Mouse (Mus musculus) forebrain, embryonic 15.5 days (tissue): ENCODE data around the gene Mef2d. TPM values are rescaled to one million over a fixed set of nuclear protein-coding genes. Genes with fewer than 3 reads are reported as not detected.

Source experiments
- ATAC-seq: fragments of 200-750 bp; cut with Nextera tagmentation; replicated peaks from 2 replicates; pipeline ENCODE4 v1.8.0; 2017; ENCODE audit warnings: mild to moderate bottlenecking, moderate TSS enrichment, moderate library complexity
- H3K27ac ChIP-seq: fragments of 300-500 bp; sonication (generic); replicated peaks from 2 replicates; pipeline ENCODE4 v1.5.1; 2015; ENCODE audit warnings: mild to moderate bottlenecking, inconsistent platforms
- H3K27me3 ChIP-seq: fragments of 300-500 bp; sonication (generic); 2 replicates; pipeline ENCODE4 v1.6.1; 2015; ENCODE audit warnings: inconsistent platforms
- H3K36me3 ChIP-seq: fragments of 300-500 bp; sonication (generic); 2 replicates; pipeline ENCODE4 v1.6.1; 2015; ENCODE audit warnings: mild to moderate bottlenecking, inconsistent platforms
- H3K4me1 ChIP-seq: fragments of 300-500 bp; sonication (generic); 2 replicates; pipeline ENCODE4 v1.6.1; 2015; ENCODE audit warnings: inconsistent platforms
- H3K4me2 ChIP-seq: fragments of 300-500 bp; sonication (generic); replicated peaks from 2 replicates; pipeline ENCODE4 v1.6.1; 2015; ENCODE audit warnings: mild to moderate bottlenecking, inconsistent platforms
- H3K4me3 ChIP-seq: fragments of 300-500 bp; sonication (generic); 2 replicates; pipeline ENCODE4 v1.5.1; 2015; ENCODE audit warnings: mild to moderate bottlenecking, inconsistent platforms
- H3K9ac ChIP-seq: fragments of 300-500 bp; sonication (generic); replicated peaks from 2 replicates; pipeline ENCODE4 v1.6.1; 2015; ENCODE audit warnings: mild to moderate bottlenecking, inconsistent platforms
- H3K9me3 ChIP-seq: fragments of 300-500 bp; sonication (generic); 2 replicates; pipeline ENCODE4 v1.6.1; 2016; ENCODE audit warnings: inconsistent platforms
- WGBS: fragments of 180-500 bp; shearing (Covaris S2); methylation state at CpG from one replicate; pipeline ENCODE4 v1.1.7; 2015; ENCODE audit warnings: mixed read lengths; 5-methylcytosine and 5-hydroxymethylcytosine counted together
- polyA plus RNA-seq: library from polyadenylated mRNA; unstranded; fragments of >200 nt; fragmentation: Nextera tagmentation; extraction: Ambion mirVana; gene quantifications from 2 replicates; pipeline ENCODE4 v1.2.1, GENCODE M21; 2015

The Mef2d gene
- polyA plus RNA-seq, 1 experiment from 2014 or later, result 21.3 TPM

DNA sequence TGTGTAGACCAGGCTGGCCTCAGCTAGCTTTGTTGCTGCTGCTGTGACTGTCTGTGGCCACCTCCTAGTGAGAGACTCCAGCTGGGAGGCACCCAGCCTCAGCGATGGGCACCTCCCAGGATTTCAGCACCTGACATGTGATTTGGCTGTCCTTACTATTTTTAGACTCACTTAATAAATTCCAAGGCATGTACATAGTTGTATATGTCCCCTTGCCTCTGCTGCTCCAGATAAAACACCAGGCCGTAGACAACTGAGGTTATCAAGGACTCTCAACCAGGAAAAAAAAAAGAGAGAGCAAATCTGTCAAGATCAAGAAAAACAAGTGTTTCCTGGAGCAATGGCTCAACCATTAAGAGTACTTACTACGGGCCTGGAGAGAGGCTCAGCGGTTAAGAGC, 17.0 kb upstream of the Mef2d start:
- ATAC-seq, result no peak
- Histone ChIP-seq H3K36me3 (no peaks in the 10 kb centered on the region), H3K4me1 (no peaks in the 10 kb centered on the region), H3K4me2 (no peak overlapping the region), H3K9ac (no peak overlapping the region), H3K4me3 (no peak overlapping the region), H3K27ac (no peak overlapping the region), H3K27me3 (no peaks in the 10 kb centered on the region), H3K9me3 (no peaks in the 10 kb centered on the region)
- WGBS, result 88% methylated on average over 4 of the region's 4 CpGs

DNA sequence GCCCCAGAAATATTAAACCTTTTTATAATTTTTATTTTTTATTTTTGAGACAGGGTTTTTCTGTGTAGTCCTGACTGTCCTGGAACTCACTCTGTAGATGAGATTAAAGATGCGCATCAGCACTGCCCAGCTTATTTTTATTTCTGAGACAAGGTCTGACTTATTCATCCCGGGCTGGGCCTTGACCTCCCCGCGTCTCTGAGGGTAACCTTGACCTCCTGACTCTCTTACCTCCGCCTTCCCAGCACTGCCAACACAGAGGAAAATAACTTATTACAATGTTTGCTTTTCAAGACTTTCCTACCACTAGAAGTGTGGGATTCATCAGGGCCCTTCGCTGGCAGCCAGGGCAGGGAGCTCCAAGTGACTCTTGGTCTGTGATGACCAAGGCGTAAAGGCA, 16.0 kb upstream of the Mef2d start:
- H3K9ac ChIP-seq, result no peak overlapping the region
- ATAC-seq, result no peak
- H3K4me3 ChIP-seq, result no peak overlapping the region
- H3K27me3 ChIP-seq, result no peaks in the 10 kb centered on the region
- H3K27ac ChIP-seq, result no peak overlapping the region
- 95% methylated on average over 7 of the region's 7 CpGs for WGBS
- H3K4me2 ChIP-seq, result no peak overlapping the region
- no peaks in the 10 kb centered on the region for H3K4me1 ChIP-seq
- no peaks in the 10 kb centered on the region for H3K9me3 ChIP-seq
- H3K36me3 ChIP-seq, result no peaks in the 10 kb centered on the region

DNA sequence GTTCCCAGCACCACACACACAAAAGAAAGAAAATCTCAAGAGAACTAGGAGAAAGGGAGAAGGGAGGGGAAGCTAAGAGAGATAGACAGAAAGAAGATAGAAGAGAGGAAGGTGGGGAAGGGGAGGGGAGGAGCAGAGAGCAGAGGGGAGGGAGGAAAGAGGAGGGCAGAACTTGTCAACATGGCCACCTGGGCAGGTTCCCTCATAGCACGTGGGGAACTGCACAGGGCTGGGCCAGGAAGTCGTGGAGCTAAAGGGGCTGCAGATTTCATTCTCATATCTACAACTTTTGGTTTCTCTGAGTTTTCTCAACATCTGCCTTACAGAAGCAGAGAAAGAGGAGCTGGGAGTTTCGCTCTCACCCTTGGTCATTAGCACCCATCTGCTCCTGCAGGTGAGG, 14.5 kb upstream of the Mef2d start:
- Histone ChIP-seq H3K4me1 (no peaks in the 10 kb centered on the region), H3K36me3 (no peaks in the 10 kb centered on the region), H3K9ac (no peak overlapping the region), H3K4me2 (no peak overlapping the region), H3K9me3 (no peaks in the 10 kb centered on the region), H3K27me3 (no peaks in the 10 kb centered on the region), H3K4me3 (no peak overlapping the region), H3K27ac (no peak overlapping the region)
- ATAC-seq, result no peak
- WGBS, result 72% methylated on average over 3 of the region's 3 CpGs

DNA sequence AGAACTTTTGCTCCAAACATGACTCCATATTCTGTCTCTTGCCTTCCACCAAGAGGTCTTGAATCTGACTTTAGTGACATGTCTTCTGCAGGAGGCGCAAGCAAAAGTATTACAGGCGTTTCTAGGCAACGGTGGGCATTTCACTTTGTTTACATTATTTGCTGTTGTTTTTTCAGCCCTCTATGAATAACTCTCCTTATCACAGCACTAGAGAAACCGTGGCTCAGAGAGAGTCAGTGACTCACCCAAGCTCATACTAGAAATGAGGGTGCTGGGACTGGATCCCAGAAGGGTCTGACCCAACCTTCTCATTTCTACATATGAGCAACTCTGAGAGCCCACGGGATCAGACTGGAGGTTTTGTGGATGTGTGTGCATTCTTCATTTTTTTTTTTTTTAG, 14.1 kb upstream of the Mef2d start:
- Histone ChIP-seq H3K4me1 (no peaks in the 10 kb centered on the region), H3K27me3 (no peaks in the 10 kb centered on the region), H3K4me2 (no peak overlapping the region), H3K9me3 (no peaks in the 10 kb centered on the region), H3K27ac (no peak overlapping the region), H3K4me3 (no peak overlapping the region), H3K36me3 (no peaks in the 10 kb centered on the region), H3K9ac (no peak overlapping the region)
- ATAC-seq, result no peak
- WGBS, result 77% methylated on average over 5 of the region's 5 CpGs

DNA sequence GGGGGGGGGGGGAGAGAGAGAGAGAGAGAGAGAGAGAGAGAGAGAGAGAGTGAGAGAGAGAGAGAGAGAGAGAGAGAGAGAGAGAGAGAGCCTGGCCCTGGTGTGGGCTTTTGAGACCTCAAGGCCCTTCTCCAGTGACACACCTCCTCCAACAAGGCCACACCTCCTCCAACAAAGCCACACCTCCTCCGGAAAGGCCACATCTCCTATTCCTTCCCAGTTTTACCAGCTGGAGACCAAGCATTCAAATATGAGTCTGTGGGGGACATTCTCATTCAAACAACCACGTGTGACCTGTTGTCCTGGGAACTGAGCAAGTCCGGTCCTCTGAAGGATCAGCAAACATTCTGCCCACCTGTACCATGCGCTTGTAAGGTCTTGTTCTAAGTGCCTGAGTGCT, 13.2 kb upstream of the Mef2d start:
- no peak overlapping the region for H3K9ac ChIP-seq
- H3K27ac ChIP-seq, result no peak overlapping the region
- no peak overlapping the region for H3K4me3 ChIP-seq
- H3K27me3 ChIP-seq, result no peaks in the 10 kb centered on the region
- no peak for ATAC-seq
- no peaks in the 10 kb centered on the region for H3K9me3 ChIP-seq
- WGBS, result 59% methylated on average over 4 of the region's 4 CpGs
- H3K36me3 ChIP-seq, result no peaks in the 10 kb centered on the region
- H3K4me1 ChIP-seq, result no peaks in the 10 kb centered on the region
- no peak overlapping the region for H3K4me2 ChIP-seq

DNA sequence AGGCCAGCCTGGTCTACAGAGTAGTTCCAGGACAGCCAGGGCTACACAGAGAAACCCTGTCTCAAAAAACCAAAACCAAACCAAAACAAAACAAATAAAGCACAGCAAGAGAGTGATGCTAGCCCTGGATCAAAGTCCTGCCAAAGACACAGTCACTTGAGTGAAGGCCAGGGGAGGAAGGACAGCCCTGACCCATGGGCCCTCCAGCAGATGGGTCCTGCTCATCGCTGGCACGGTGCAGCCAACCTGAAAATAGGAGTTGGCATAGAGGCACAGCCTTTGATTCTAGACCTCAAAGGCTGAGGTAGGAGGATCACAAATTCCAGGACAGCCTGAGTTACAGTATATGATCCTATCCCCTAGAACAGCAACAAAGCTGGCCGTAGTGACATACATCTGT, 11.1 kb upstream of the Mef2d start:
- WGBS, result 93% methylated on average over 3 of the region's 3 CpGs
- Histone ChIP-seq H3K27me3 (no peaks in the 10 kb centered on the region), H3K4me3 (no peak overlapping the region), H3K27ac (no peak overlapping the region), H3K4me2 (no peak overlapping the region), H3K36me3 (no peaks in the 10 kb centered on the region), H3K9ac (no peak overlapping the region), H3K4me1 (no peaks in the 10 kb centered on the region), H3K9me3 (no peaks in the 10 kb centered on the region)
- ATAC-seq, result no peak

DNA sequence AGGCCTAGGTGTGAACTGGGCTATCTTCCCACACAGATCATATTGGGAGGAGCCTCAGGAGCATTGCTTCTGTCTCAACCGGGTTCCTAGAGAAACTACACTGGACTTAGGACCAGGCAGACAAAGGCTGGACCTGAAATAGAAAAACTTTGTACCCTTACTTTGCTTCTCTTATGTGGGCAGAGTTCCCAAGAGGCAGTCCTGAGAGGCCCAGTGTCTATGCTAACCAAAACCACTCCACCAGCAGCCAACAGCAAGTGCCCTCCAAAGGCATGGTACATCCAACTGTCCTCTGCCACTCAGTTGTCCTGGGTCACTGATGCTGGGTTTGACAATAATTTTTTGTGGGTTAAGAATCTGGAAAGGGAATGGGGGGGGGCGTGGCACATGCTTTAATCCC, 9.7 kb upstream of the Mef2d start:
- no peak for ATAC-seq
- Histone ChIP-seq H3K36me3 (no peaks in the 10 kb centered on the region), H3K4me2 (no peak overlapping the region), H3K4me1 (peaks cover 2% of the 10 kb centered on the region), H3K27me3 (no peaks in the 10 kb centered on the region), H3K4me3 (no peak overlapping the region), H3K9me3 (no peaks in the 10 kb centered on the region), H3K9ac (no peak overlapping the region), H3K27ac (no peak overlapping the region)
- WGBS, result 71% methylated on average over 2 of the region's 2 CpGs

DNA sequence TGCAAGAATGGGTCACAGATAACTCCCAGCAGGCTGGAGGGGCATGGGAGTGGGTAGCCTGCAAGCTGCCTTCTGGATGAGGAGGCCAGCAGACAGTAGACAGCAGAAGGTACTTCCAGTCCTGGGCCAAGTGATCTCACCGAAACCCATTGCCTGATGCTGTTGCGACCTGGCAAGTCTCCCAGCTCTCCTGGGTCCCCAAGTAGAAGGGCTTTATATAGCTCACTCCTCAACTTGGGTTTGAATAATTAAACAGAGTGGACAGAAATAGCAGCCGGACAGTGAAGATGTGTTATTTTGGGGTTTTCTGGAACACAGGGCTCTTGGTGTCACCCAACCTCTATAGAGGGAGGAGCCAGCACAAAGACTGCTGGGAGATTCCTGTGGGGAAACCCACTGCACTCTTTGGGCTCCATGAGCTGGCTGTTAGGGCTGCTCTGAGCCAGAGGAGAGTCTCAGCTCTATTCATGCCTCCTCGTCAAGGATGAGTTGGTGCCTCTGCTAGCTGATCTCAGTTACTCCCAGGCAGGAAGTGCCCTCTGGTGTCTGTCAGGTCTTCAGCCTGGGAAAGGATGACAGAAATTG, 8.9 kb upstream of the Mef2d start:
- Histone ChIP-seq H3K4me1 (peaks cover 4% of the 10 kb centered on the region), H3K27me3 (no peaks in the 10 kb centered on the region), H3K36me3 (no peaks in the 10 kb centered on the region), H3K9me3 (no peaks in the 10 kb centered on the region), H3K4me3 (no peak overlapping the region), H3K9ac (no peak overlapping the region), H3K27ac (no peak overlapping the region), H3K4me2 (no peak overlapping the region)
- ATAC-seq, result no peak
- WGBS, result 49% methylated on average over 4 of the region's 4 CpGs

DNA sequence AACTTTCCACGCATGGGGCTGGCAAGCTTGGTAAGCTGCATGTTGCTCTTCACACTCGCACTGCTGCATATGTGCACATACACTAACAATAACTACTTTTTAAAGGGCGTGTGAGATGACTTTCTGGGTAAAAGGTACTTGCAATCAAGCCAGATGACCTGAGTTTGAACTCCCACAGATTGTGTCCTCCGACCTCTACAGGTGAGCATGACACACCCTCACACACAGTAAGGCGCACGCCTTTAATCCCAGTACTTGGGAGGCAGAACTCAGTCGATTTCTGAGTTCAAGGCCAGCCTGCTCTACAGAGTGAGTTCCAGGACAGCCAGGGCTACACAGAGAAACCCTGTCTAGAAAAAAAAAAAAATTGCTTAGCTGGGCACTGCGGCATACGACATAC, 5.8 kb upstream of the Mef2d start:
- H3K36me3 ChIP-seq, result no peaks in the 10 kb centered on the region
- H3K4me2 ChIP-seq, result no peak overlapping the region
- H3K27me3 ChIP-seq, result no peaks in the 10 kb centered on the region
- H3K4me1 ChIP-seq, result peaks cover 31% of the 10 kb centered on the region
- WGBS, result 88% methylated on average over 9 of the region's 9 CpGs
- ATAC-seq, result no peak
- no peak overlapping the region for H3K4me3 ChIP-seq
- no peak overlapping the region for H3K27ac ChIP-seq
- no peaks in the 10 kb centered on the region for H3K9me3 ChIP-seq
- no peak overlapping the region for H3K9ac ChIP-seq

DNA sequence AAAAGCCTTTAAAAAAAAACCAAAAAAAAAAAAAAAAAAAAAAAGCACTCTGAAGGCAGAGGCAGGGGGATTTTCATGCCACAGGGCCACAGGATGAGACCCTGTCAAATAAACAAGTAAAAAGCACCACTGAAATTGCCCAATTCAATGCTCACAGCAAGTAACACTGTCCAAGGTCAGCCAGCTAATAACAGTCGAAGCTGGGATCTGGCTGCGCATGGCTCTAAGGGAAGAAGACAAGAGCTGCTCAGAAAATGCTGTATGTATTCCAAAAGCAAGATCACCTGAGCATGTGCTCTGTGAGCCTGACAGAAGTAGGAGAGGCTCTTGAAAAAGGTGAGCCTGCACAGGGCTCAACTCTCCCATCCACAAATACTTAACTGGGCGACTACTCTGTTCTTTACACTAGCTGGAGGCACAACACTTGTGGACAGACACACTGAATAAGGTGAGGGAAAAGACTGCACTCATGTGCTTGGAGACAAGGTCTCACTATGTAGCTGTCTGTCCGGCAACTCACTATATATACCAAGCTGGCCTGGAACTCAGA, 5.2 kb upstream of the Mef2d start:
- Histone ChIP-seq H3K9me3 (no peaks in the 10 kb centered on the region), H3K9ac (no peak overlapping the region), H3K27ac (no peak overlapping the region), H3K27me3 (no peaks in the 10 kb centered on the region), H3K4me3 (no peak overlapping the region), H3K4me2 (no peak overlapping the region), H3K36me3 (no peaks in the 10 kb centered on the region), H3K4me1 (peaks cover 35% of the 10 kb centered on the region)
- no peak for ATAC-seq
- WGBS, result 72% methylated on average over 4 of the region's 4 CpGs

DNA sequence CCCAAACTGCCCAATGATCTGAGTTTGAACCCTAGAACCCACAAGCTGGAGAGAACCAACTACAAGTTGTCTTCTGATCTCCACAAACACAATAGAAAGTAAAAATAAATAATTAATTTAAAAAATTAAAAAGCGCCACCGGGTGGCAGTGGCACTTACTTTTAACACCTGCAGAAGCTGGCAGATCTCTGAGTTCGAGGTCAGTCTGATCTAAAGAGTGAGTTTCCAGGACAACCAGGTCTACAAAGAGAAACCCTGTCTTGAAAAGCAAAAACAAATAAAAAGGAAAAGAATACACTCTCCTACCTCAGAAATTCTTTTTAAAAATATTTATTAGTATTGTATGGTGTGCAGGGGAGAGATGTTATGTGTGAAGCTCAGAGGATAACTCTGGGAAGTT, 4.4 kb upstream of the Mef2d start:
- H3K27ac ChIP-seq, result peak overlapping the region; percentile 99
- H3K9ac ChIP-seq, result peak overlapping the region; percentile 67
- no peaks in the 10 kb centered on the region for H3K36me3 ChIP-seq
- WGBS, result 1% methylated on average over 3 of the region's 3 CpGs
- peak overlapping the region; percentile 57 for H3K4me3 ChIP-seq
- no peaks in the 10 kb centered on the region for H3K27me3 ChIP-seq
- ATAC-seq, result no peak
- H3K4me1 ChIP-seq, result peaks cover 36% of the 10 kb centered on the region
- H3K4me2 ChIP-seq, result peak overlapping the region; percentile 97
- H3K9me3 ChIP-seq, result no peaks in the 10 kb centered on the region

DNA sequence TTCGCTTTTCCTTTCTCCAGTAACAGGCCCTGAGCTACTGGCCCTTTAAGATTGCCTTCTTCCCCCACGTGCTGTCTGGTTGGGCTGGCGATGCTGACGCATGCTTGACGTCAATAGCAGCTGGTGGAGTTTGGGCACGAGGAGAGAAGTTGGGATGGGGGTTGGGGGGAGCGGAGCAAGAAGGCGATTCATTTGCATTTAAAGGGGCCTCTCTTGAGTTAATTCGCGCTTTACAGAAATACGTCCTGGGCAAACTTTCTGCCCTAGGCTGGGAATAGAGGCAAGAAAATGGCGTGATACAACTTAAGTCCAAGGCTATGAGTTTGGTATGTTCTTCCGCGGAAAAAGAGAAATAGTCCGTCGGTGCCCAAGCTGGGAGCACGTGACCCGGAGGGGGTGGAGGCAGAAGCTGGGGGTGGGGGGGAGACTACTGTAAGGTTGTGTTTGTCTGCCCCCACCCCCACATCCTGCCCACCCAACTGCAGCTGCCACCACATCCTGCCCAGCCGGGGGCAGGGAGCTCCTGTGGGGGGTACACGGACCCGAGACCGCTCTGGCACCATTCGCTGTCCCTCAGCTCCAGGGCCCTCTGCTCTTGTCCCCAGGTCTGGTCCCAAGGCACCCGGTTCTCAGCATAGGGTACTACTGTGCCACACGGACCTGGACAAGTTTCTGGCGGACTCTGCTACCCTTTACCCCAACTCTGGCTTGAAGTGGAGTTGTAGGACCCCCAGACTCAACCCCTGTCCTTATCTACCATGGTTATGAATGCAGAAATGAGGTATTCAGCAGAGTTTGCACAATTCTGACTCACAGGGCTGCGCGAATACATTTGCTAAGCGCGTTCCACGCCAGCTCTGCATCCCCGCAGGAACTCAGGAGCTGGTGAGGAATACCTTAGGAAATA, 3.6 kb upstream of the Mef2d start:
- peak; percentile 77 for ATAC-seq
- H3K36me3 ChIP-seq, result no peaks in the 10 kb centered on the region
- peak overlapping the region; percentile 67 for H3K9ac ChIP-seq
- no peaks in the 10 kb centered on the region for H3K9me3 ChIP-seq
- peak overlapping the region; percentile 99 for H3K27ac ChIP-seq
- H3K27me3 ChIP-seq, result no peaks in the 10 kb centered on the region
- whole genome bisulfite sequencing, result under 1% methylated on average over 32 of the region's 32 CpGs
- peak overlapping the region; percentile 57 for H3K4me3 ChIP-seq
- H3K4me2 ChIP-seq, result peak overlapping the region; percentile 97
- H3K4me1 ChIP-seq, result peaks cover 43% of the 10 kb centered on the region
